Mouse (Mus musculus) spleen, postnatal 4 days (tissue): Measurements from ENCODE around the gene Dnajc7.
"Not testable (repeated sequence)": the region's sequence is repeated elsewhere in the genome, so short reads cannot be mapped to it uniquely, and the experiment has no call there.

ENCODE experiments used
- DNase-seq, 2 experiments: peaks; one replicate each; pipeline ENCODE4 v3.0.0; 2022; ENCODE audit warnings: low spot score in 2 of 2

Gene Dnajc7

DNA sequence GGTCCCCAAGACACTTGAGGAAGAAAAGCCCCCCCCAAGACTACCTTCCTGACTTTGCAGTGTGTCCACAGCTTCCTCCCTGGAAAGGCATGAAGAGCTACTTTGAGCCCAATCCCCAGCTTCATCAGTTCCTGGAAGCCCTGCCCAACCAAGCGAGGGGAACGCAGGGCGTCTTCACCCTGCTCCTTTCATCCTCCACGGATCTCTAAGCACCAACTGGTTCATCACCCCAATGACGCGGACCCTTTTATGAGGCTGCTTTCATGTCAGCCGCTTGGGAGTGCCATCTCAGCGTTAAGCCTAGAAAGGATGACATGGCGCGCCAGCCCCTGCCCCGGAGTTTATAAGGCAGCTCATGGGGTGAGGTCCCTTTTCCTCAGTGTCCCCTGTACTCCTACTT lies at the start of gene Dnajc7:
Gene Dnajc7, minus strand, starts transcription at position 187 of the 400 bp plus-strand sequence.
- no peak for DNase-seq

DNA sequence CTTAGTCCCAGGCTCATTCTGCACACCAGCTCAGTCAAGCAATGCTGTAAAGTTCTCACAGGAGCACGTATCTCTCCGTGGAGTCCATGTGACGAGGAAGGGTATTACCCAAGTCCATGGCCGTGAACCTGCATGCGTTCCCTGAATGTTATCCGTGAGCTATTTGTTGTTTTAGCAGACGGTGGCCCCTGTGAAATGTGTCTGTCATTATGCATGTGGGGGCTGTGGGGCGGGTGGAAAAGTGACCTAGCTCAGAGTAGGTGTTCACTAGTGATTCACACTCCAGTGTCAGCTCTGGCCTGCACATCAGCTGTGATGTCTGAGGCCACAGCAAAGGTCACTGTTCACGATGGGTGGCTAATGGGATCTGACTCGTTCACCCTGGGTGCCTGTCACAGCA lies 39.8 kb upstream of the Dnajc7 start:
- no peak for DNase-seq

DNA sequence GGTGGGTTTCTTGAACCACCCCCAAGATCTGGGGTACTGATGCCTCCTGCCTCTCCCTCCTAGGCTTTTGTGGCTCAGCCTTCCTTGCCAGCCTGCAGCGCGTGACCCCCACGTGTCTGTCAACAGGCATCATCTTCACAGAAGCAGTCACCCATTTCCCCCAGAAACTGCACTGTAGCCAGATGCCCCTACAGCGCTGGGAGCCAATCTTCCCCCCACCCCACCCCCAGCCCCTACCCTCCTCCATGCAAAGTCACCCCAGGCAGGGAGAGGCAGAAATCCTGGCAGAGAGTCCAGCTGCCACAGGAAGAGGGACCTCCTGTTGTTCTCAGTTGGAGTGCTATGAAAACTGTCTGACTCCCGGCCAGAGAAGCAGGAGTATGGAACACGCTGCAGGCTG lies 36.5 kb upstream of the Dnajc7 start:
- no peak for DNase-seq

DNA sequence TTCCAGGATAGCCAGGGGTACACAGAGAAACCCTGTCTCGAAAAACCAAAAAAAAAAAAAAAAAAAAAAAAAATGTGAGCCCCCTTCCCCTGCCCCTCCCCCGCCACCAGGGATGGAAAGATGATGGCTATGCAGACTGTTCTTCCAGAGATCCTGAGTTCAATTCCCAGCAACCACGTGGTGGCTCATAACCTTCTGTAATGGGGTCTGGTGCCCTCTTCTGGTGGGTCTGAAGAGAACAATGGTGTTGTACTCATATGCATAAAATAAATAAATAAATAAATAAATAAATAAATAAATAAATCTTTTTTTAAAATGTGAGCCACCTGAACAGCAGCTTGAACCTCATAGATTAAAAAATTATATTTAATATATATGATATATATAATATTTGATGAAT lies 35.6 kb upstream of the Dnajc7 start:
- not testable (repeated sequence) for DNase-seq

DNA sequence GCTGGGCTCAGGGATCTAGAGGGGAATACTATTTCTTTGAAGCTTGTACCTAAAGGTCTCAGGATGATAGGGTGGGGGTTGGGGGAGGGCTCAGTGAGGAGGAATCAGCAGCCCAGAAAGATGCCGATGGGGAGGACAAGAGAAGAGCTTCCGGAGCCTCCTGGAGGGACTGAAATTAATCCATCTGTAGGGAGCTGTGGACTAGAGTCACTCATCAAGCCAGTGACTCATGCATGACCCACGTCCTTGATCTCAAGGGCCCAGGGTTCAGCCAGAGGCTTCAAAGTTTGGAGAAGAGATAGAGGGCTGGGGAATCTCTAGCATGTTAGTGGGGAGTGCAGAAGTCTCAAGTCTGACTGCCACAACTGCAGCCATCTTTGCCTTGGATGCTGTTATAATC lies 31.8 kb upstream of the Dnajc7 start:
- DNase-seq, result no peak

DNA sequence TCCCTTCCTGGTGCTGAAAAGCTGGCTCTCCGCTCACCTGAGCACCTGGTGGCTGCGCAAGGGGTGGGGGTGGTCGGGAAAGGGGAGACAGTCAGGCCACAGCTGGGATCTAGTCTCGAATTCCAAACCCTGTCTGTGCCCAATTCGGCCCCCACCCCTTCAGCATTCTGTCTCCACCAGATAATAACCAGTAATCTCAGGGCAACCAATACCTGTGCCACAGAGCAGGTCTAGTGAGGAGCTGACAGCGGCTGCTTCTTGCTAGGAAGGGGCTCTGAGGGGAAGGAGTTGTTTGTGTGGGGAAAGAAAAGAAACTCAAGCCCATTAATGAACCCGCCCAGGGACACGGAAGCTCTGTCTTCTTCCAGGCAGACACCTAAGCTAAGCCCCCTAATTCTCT lies 31.2 kb upstream of the Dnajc7 start:
- DNase-seq, result no peak

DNA sequence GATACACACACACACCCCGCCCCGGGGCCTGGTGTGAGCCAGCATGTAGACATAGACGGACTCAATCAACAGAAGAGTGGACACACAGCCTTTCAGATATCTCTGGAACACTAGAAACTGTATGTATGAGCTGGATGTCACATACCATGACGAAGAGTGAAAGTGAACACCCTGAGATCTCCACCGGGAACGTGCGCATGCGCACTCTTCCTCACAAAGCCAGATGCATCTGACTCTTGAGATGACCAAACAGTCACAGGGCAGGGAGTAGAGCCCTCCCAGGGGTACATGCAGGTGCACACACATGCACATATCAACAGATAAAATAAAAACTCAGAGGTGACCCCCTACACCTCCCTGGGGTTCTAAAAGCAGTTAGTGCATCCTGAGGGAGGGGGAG lies 28.4 kb upstream of the Dnajc7 start:
- DNase-seq, result no peak

DNA sequence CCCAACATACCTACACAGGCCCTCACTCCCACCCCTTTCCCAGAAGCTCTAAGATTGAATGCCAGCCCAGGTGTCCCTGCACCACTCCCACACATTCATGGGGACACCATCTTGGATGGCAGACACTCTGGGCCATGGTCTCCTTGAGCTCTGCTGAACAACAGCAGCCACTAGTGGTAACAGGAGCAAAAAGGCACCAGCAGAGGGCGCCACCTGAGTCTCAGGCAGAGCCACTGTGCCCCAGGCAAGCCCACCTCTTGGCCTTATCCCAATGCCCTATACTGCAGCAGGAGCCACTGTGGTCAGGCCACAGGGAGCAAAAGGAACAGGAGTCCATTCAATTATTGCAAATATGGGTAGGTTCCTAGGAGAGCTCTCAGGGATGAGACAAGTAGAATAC lies 26.3 kb upstream of the Dnajc7 start:
- peak; percentile 55 to 84 for DNase-seq

DNA sequence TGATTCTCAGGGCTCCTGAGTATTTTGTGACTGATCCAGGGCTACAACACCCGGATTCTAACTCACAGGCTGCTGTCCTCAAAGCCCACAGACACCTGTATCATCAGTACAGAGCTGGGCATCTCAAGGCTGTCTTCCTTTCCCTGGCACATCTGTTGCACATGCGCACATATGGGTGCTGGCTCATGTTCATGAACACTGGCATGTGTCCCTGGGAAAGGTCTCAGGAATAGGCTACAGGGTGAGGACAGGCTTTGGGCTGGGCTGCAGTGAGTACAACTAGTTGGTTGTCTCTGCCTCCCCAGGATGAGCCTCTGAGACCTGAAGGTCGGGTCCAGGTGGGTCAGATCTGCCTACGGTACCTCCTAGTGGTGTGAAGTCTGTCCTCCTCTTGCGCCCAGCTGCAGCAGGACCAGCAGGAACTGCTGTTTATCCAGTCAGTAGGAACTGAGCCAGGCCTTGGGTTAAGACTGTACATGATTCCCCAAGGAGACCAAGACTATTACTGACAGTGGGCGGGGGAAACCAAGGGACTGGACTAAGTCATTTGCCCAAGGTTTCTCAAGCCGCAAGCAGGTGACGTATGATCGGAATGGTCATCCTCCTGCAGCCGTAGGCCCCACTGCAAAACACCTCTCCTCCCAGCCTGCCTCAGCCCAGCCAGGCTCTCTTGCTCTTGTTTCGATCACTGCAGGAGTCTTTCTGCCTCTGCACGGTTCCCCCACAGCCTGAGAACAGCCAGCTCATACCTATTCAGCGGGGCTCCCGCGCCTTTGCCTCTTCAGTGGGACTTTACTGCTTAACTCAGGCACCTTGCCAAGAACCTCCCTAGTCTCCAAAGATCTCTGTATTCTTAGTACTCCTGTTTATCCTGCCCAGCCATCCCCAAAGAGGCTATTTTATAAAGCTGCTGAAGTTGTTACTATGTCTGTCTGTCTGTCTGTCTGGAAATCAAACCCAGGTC lies 23.9 kb upstream of the Dnajc7 start:
- no peak for DNase-seq

DNA sequence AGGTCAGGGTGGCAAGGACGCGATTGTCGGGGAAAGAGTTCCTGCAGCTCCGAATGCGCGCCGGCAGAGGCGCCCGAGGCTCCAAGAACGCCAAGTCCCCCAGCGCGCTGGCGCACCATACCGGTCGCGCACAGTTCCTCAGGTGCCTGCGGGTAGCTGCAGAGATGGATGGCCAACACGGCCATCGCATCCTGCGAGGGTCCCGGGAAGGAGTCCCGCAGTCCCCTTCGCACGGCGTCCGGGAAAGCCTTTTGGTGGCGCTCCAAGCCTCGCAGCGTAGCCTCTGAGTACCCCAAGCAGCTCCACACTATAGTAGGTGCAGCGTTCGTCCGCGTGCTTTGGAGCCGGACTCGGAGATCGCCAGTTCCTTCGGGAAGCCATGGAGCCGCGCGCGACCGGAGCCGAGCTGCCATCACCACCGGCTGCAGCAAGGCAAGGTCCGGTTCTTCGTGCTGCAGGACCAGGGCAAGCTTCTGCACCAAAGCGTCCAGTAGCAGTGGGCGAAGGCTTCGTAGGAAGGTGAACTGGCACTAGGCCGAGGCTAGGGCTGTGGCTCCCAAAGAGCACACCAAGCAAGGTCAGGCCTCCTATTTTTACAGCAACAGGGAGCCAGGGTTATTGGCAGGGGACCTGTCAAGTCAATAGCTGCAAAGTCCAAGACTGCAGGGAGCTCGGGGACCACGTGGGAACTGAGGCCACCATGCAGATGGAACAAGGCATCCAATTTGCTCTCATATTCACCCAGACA lies 20.4 kb upstream of the Dnajc7 start:
- DNase-seq, result peak in 1 of 2 experiments; percentile 70

DNA sequence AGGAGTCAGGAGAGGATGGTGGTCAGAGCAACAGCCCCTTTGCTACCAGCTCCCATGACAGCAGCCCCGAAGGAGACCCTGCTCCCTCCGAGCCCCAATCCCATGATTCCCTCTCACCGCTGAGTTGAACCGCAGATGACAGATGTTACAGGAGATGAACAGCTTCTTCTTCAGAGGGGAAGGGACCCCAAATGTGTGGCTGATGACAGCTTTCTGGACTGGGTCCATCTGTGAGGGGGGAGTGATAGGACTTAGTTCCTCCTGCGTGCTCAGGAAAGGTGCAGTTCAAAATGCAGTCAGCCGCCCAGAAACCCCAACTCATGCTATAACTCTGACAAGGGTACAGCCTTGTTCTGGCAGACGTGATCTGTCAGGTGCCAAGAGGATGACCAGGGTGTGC lies 14.6 kb upstream of the Dnajc7 start:
- DNase-seq, result no peak

DNA sequence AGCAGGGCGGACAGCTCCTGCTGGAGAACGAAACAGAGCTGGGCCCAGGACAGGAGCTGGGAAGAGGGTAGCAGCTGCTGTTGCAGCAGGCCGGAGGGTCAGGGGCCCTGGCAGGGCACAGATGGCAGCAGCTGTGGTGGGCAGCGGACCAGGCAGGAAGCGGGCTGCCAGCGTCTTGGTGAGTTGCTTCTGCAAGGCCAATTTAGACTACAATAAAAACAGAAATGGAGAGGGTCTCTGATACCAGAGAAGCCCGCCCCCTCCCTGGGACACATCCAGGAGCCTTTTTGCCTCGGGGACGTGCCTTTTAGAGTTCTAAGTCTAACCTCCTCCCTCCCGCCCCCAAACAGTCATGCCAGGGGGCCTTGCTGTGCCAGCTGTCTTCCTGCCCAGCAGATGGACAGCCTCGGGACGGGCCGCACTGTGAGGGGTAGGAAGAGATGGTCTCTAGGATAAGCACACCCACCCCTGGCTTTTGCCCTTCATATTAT lies 8.9 kb upstream of the Dnajc7 start:
- DNase-seq, result no peak

DNA sequence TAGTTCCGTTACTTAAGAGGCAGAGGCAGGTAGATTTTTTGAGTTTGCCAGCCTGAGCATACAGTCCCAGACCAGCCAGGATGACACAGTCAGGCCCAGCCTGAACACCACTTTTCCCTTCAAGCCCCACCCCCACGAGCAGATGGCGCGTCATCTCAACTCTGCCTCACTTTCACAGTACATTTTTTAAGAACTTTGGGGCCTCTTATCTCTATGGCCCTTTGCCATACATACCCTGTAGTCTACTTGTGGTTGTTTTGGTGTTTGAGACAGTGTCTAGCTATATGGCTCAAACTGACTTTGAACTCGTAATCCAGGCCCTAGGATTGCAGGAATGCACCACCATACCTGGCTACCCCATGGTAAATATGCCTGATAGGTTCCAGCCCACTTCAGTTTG lies 8.1 kb upstream of the Dnajc7 start:
- DNase-seq, result no peak

DNA sequence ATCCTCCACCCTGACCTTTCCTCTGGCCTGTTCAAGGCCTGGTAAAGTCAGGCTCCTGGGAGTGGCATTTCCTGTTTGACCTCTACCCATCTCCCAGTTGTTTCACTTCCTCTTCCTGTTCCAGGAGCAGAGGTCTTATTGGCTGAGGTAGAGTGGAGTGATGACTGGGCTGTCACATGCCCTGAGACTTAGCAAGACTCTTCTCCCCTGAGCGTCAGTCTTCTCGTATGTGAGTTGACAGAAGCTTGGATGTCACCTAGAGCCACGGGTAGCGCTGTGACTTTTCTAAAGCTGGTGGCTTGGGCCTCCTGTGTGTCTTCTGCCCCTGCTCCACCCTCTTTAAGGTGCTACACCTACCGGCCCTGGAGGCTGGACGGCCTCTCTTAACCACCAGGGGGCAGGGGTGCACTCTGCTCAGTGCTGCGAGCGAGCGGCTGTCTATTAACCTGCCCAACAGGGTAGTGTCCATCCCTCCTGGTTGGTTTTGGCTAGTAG lies 6.8 kb upstream of the Dnajc7 start:
- DNase-seq, result peak; percentile 82 to 91

DNA sequence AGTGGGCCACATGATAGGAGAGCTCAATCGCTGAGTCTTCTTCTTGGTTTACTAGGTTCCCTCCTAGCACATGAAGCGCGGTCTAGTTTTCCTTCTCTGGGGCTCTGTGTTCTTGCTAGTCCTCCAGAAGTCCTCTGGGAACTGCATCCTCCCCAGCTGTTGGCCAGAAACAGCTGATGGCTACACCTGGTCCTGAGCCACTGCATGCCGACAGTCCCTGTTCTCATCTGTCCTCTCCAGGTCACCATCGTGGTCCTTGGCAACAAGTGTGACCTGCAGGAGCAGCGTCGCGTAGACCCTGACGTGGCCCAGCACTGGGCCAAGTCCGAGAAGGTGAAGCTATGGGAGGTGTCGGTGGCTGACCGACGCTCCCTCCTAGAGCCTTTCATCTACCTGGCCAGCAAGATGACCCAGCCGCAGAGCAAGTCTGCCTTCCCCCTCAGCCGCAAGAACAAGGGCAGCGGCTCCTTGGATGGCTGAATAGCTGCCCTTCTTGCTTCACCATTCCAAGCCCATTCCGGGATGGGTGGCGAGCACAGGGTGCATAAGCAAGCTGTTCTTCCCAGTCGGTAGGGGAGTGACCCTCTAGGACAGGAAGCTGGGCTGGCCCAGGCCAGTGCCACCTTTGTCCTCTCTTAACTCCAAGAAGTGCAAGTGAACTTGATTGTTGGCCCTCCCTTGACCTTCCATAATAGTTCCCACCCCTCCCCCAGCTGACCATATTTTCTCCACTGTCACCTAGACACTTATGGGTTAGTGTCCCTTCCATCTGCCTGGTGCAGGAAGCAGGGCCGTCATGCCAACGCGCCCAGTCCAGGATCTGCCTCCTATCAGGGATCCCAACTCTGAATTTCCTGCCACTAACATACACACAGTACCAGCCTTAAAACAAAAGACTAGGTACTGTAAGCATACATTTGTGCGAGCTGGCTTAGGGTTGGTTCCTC lies 6.1 kb upstream of the Dnajc7 start:
- no peak for DNase-seq

DNA sequence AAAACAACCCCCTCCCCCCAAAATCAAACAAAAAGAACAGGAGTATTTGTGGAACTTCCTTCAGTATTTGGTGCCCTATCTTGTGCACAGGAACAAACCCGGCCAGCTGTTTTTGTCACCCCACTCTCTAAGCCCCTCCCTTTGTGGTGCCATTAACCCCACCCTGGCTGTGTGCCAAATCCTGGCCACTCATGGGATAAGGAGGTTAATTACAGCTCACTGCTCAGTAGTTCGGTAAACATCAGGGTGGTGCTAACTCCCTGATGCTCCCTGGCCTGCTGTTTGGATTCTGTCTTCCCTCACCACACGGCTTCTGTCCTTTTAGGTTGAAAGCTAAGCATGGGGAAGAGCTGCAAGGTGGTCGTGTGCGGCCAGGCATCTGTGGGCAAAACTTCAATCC lies 3.9 kb upstream of the Dnajc7 start:
- DNase-seq, result peak; percentile 66 to 83

DNA sequence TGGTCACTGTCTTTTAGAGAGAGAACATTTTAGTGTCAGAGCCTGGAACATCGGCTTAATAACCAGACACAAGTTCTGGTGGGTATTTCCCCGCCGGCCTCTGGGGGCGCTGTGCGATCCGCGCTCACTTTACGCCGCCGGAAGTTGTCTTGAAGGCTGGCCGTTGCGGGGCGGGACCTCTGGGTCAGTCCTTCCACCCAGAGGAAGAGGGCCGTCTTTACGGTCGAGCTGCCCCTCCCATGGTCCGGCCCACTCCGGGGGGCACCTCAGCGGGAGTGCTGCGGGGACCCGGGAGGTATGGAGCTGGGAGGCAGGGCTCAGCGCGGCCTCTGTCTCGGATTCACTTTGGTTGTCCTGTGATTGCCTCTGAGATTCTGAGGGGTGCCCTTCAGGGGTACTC lies 2.7 kb upstream of the Dnajc7 start:
- peak; percentile 95 to 98 for DNase-seq

DNA sequence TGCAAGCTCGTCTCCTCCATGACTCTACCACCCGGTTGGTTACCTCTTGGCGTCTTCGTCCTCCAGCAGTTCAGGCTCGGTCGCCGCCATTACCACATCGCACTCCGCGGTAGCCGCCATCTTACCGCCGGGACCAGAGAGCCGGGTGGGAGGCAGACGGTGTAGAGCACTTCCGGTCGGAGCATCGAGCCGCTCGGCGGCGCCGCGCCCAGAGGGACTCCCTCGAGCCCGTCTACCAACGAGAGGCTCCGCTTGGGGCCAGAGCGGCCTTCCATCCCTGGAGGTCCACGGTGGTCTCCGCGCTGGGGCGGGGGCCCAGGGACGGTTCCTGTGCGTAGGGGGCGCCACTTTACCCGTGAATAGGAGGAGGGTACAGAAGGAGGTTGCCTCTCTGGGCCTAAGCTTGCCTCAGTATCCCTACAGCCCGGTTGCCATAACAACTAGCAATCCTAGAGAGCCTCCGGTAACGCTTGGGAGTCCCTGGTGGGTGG lies 438 bp downstream of the Dnajc7 start:
- DNase-seq, result peak; percentile 95 to 97

DNA sequence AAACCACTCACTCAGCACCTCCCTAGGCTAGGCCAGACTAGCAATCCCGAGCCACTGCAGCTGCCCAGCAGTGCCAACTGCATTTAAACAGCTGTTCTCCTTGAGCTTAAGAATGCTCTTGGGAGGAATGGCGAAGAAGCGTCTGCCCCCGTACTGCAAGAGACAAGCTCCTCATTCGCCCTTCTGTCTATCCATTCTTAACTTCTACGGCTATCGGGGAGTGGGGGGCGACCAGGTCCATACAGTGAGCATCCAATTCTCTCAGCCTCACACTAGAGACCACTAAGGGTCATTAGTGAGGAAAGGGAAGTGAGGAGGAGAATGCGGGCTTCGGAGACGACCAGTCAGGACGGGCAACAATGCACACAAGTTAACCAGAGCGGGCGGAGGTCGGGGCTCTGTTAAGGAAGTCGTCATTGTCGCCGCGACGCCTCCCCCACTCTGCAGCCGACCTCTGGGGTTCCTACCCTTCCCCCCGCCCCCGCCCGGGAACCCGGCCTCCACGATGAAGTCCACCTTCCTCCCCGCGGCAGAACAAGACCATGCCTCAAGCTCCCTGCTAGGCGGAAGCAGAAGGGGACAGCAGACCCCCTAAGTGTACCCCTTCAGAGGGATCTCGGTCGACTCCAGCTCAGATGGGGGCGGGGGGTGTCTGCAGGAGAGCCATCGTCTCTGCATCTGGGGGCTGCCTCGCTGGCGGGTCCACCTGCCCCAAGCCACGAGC lies 1.0 kb downstream of the Dnajc7 start, which contains the start of gene Nkiras2:
Gene Nkiras2, plus strand, starts transcription at position 484 of the 724 bp plus-strand sequence.
- DNase-seq, result peak; percentile 69 to 86

DNA sequence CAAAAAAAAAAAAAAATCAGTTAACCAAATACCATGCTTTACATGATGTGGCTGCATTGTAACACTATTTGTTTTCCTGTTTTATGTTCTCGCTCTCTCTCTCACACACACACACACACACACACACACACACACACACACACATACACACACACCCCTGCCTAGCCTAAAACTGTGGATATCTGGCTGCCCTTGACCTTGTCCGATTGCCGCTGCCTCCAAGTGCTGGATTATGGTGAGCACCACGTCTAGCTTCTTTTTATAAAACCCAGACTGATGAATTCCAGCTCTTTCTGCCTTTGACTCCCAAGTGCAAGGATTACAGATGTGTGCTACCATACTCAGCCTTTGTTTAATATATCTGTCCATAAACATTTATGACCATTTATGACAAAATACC lies 2.5 kb downstream of the Dnajc7 start:
- DNase-seq, result no peak
